Mouse (Mus musculus) heart, postnatal 0 days (tissue): ENCODE measurements around the gene Sv2b. TPM values are rescaled to one million over a fixed set of nuclear protein-coding genes. Genes with fewer than 3 reads are reported as not detected.

ENCODE experiments used
- ATAC-seq: fragments of 200-750 bp; cut with Nextera tagmentation; 2 replicates; pipeline ENCODE4 v1.8.0; 2017; ENCODE audit warnings: low read depth, moderate number of reproducible peaks, moderate library complexity; ENCODE audit not compliant: insufficient read depth
- DNase-seq: peaks from one replicate; pipeline ENCODE4 v3.0.0-alpha.2; 2016; ENCODE audit warnings: low spot score
- H3K27ac ChIP-seq: fragments of 300-500 bp; sonication (generic); 2 replicates; pipeline ENCODE4 v1.5.1; 2014; ENCODE audit warnings: low read depth, mild to moderate bottlenecking
- H3K27me3 ChIP-seq: fragments of 300-500 bp; sonication (generic); 2 replicates; pipeline ENCODE4 v1.6.1; 2014; ENCODE audit warnings: low read length, mixed read lengths; ENCODE audit not compliant: control insufficient read depth, insufficient read depth
- H3K36me3 ChIP-seq: fragments of 300-500 bp; sonication (generic); replicated peaks from 2 replicates; pipeline ENCODE4 v1.6.1; 2014; ENCODE audit warnings: low read length, mixed read lengths; ENCODE audit not compliant: control insufficient read depth, insufficient read depth
- H3K4me1 ChIP-seq: fragments of 300-500 bp; sonication (generic); 2 replicates; pipeline ENCODE4 v1.6.1; 2014; ENCODE audit warnings: antibody characterized with exemption; ENCODE audit not compliant: control insufficient read depth, insufficient read depth
- H3K4me2 ChIP-seq: fragments of 300-500 bp; sonication (generic); 2 replicates; pipeline ENCODE4 v1.6.1; 2014; ENCODE audit warnings: low read depth, mild to moderate bottlenecking, low read length, moderate library complexity
- H3K4me3 ChIP-seq: fragments of 300-500 bp; sonication (generic); 2 replicates; pipeline ENCODE4 v1.5.1; 2014; ENCODE audit warnings: low read depth, low read length
- H3K9ac ChIP-seq: fragments of 300-500 bp; sonication (generic); replicated peaks from 2 replicates; pipeline ENCODE4 v1.6.1; 2014; ENCODE audit warnings: low read depth, low read length, mixed read lengths
- H3K9me3 ChIP-seq: fragments of 300-500 bp; sonication (generic); replicated peaks from 2 replicates; pipeline ENCODE4 v1.6.1; 2016; ENCODE audit warnings: low read length; ENCODE audit not compliant: control insufficient read depth
- CTCF ChIP-seq: IDR thresholded peaks from 2 replicates; pipeline ENCODE4 v1.5.1; 2016; ENCODE audit warnings: antibody characterized with exemption, control low read depth, low read depth
- EP300 ChIP-seq: IDR thresholded peaks from 2 replicates; pipeline ENCODE4 v1.6.1; 2016; ENCODE audit warnings: antibody characterized with exemption, low read depth
- WGBS: fragments of 180-500 bp; shearing (Covaris S2); extraction: QIAGEN DNeasy Blood & Tissue Kit; methylation state at CpG from one replicate; pipeline ENCODE4 v1.1.7; 2014; 5-methylcytosine and 5-hydroxymethylcytosine counted together
- polyA plus RNA-seq: library from polyadenylated mRNA; unstranded; fragments of >200 nt; fragmentation: Nextera tagmentation; extraction: Ambion mirVana; gene quantifications from 2 replicates; pipeline ENCODE4 v1.2.1, GENCODE M21; 2015
- total RNA-seq: library from RNA; depleted of rRNA; stranded (reverse); fragments of >200 nt; gene quantifications from 2 replicates; pipeline ENCODE4 v1.2.3, GENCODE M21; 2014; ENCODE audit warnings: low replicate concordance; rRNA removed

Gene Sv2b
- total RNA-seq (0.73 and 2.2 TPM in 2 replicates), polyA plus RNA-seq (0.12 and 0.23 TPM in 2 replicates)

DNA sequence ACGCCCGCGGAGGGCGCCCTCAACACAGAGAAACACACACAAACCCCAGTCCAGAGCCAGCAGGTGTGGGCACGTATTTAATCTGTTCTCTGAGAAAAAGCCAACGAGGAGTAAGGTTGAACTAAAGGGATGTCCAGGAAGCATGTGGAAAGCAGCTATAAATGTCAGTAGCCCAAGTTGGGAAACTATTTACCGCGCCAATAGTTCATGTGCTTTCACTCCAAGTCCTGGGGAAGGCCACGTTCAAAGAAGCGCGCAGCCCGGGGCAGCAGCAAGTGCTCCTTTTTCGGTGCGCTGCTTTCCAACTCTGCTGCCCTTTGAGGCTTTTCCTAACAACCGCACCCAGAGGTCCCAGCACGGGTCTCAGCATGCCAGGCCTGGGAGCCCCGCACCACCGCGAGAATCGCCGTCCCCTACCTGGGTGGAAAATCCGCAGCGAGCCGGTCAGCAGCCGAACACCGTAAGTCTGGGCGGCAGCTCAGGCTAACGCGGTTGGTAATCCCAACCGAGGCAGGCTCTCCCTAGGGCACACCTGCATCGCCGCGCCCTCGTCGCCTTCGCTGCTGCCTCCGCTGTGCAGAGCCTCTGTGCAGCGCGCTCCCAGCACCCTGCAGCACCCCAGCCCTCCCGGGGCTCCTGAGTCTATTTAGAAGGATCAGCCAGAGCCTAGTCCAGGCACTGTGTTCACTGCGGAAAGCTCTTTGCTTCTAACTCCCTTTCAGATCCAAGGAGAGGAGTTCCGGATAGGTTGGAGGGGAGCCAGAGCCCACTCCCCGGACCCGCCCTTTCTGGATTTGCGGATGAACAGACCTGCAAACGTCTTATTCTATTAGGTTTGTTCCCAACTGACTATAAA, at the start of gene Sv2b:
Gene Sv2b (minus strand): TSS at position 806 of the 856 bp plus-strand sequence.
- H3K27me3 ChIP-seq: peaks cover 36% of the 10 kb centered on the region
- H3K4me1 ChIP-seq: peaks cover 8% of the 10 kb centered on the region; the same call in 1 of the 2 replicates
- H3K27ac ChIP-seq: no peak within 1 kb of the TSS
- DNase-seq (no peak), ATAC-seq (no peak)
- no peaks in the 10 kb centered on the region for H3K9me3 ChIP-seq
- TF ChIP-seq CTCF: no peak
- no peak for TF ChIP-seq EP300
- 2% methylated on average over 44 of the region's 46 CpGs for WGBS
- no peaks in the 10 kb centered on the region for H3K36me3 ChIP-seq
- H3K9ac ChIP-seq: no peak within 1 kb of the TSS
- peak within 1 kb of the TSS; percentile 49 for H3K4me3 ChIP-seq
- peak within 1 kb of the TSS; percentile 89 for H3K4me2 ChIP-seq

DNA sequence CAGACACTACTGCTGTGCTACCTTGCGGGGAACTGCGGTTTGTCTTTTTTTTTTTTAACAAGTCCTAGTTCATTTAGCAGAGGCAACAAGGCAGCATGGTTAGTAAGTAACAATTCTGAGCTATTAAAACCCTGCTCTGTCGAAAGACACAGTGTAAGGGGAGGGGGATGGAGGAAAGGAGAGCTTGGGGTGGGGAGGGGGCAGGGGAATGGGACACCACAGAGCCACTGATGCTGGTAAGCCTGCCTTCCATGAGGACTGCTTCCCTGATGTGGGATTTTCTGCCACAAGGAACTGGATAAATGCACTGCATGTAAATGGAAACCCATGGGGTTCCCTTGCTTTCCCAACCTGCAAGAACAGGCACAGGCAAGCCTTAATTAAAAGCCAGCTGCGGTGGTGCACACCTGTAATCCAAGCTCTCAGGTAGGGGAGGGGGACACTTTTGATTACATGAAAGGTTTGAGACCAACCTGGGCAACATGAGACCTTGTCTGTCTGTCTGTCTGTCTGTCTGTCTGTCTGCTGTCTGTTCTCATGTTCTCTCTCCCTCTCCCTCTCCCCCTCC, 49.3 kb upstream of the Sv2b start:
- 52% methylated on average over 4 of the region's 4 CpGs for WGBS
- Histone ChIP-seq H3K4me1 (no peaks in the 10 kb centered on the region), H3K36me3 (no peaks in the 10 kb centered on the region)

DNA sequence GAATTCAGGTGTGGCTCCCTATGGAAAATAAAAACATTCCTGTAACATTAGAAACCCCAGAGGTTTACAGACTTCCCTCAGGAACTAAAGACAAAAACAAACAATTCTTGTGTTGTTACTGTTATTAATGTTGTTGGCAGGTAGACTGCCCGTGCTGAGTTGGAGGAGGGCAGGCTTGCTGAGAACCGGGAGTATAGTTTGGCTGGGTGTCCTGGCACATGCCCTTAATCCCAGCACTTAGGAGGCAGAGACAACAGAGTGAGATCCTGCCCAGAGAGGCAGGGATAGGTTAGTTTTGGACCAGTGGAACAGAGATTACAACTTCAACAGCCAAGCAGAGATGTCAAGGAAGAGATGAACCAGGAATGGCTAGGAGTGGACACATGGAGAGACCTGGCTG, 46.5 kb upstream of the Sv2b start:
- Histone ChIP-seq H3K27me3 (no peaks in the 10 kb centered on the region), H3K27ac (no peak overlapping the region), H3K4me1 (no peaks in the 10 kb centered on the region), H3K9ac (no peak overlapping the region), H3K36me3 (no peaks in the 10 kb centered on the region), H3K4me2 (no peak overlapping the region), H3K4me3 (no peak overlapping the region), H3K9me3 (no peaks in the 10 kb centered on the region)
- no peak for ATAC-seq
- DNase-seq: no peak
- WGBS: 59% methylated on average over 2 of the region's 2 CpGs
- TF ChIP-seq CTCF (no peak), EP300 (no peak)

More for the DNA sequence above, 49.3 kb upstream of the Sv2b start:
- H3K9ac ChIP-seq: no peak overlapping the region
- TF ChIP-seq CTCF (no peak), EP300 (no peak)
- no peaks in the 10 kb centered on the region for H3K27me3 ChIP-seq
- H3K9me3 ChIP-seq: no peaks in the 10 kb centered on the region
- H3K4me2 ChIP-seq: no peak overlapping the region
- no peak overlapping the region for H3K4me3 ChIP-seq
- no peak for ATAC-seq
- no peak for DNase-seq
- no peak overlapping the region for H3K27ac ChIP-seq

DNA sequence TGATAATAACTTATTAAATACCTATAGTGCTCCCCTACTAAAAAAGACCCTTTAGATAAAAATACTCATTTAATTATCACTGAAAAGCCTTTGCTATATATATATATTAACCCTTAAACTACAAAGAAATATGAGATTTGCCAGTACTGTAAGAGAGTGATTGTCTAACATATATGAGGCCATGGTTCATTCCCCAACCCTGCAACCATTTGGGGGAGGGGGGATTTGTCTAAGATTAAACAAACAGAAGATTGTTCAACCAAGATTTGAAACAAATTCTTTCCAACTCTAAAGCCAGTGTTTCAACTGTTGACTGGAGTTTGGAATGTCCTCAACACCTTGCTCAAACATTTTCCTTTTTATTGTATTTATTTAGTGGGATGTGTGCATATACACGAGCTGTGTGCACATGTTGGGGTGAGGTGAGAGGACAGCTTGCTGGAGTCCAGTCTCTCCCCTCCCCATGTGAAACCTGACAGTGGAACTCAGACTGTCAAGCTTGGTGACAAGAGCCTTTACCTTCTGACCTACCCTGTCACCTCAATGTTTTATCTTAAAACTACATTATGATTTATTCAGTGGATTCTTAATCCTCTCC, 43.8 kb upstream of the Sv2b start:
- Histone ChIP-seq H3K36me3 (no peaks in the 10 kb centered on the region), H3K4me3 (no peak overlapping the region), H3K4me2 (no peak overlapping the region), H3K27ac (no peak overlapping the region), H3K9me3 (no peaks in the 10 kb centered on the region), H3K27me3 (no peaks in the 10 kb centered on the region), H3K9ac (no peak overlapping the region), H3K4me1 (no peaks in the 10 kb centered on the region)
- TF ChIP-seq CTCF (no peak), EP300 (no peak)
- ATAC-seq: no peak
- 37% methylated on average over 1 of the region's 1 CpGs for WGBS
- no peak for DNase-seq

DNA sequence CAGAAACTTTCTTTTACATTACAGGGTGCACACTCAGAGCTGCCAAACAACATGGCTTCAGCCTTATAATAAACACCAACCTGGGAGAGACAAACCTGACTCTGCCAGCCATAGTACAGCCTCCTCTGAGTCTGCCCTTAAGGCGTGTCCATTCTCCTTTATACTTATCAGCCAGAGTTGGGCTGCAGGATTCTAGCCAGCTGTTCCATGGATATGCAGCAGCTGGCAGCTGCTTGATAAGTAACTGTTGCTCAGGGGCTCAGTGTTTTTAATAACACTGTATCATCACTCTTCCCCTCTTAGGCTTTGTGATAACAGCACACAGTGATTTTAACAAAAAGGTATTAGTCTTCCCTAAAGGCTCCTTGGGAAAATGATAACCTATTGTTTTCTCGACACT, 41.1 kb upstream of the Sv2b start:
- 55% methylated on average over 2 of the region's 2 CpGs for WGBS
- Histone ChIP-seq H3K4me2 (no peak overlapping the region), H3K4me1 (no peaks in the 10 kb centered on the region), H3K9ac (no peak overlapping the region), H3K27ac (no peak overlapping the region), H3K9me3 (no peaks in the 10 kb centered on the region), H3K36me3 (no peaks in the 10 kb centered on the region), H3K27me3 (no peaks in the 10 kb centered on the region), H3K4me3 (no peak overlapping the region)
- DNase-seq: no peak
- TF ChIP-seq CTCF (no peak), EP300 (no peak)
- no peak for ATAC-seq
